Mouse (Mus musculus) cerebellum, adult 2 months (tissue): Measurements from ENCODE around the gene Cd5. TPM values are rescaled to one million over a fixed set of nuclear protein-coding genes. Genes with fewer than 3 reads are reported as not detected.

Experiments used
- DNase-seq, 2 experiments: peaks; one replicate each; pipeline ENCODE4 v3.0.0; 2021
- H3K27ac ChIP-seq: fragments of 200-500 bp; 2 replicates; pipeline ENCODE4 v1.5.1; 2012; ENCODE audit warnings: low read length, control low read depth, inconsistent platforms; ENCODE audit not compliant: insufficient read depth
- H3K27me3 ChIP-seq: fragments of 200-500 bp; 2 replicates; pipeline ENCODE4 v1.6.1; 2012; ENCODE audit warnings: inconsistent platforms, mild to moderate bottlenecking, low read length, moderate library complexity; ENCODE audit not compliant: control insufficient read depth, insufficient read depth
- H3K4me1 ChIP-seq: fragments of 200-500 bp; 2 replicates; pipeline ENCODE4 v1.6.1; 2011; ENCODE audit warnings: low read length; ENCODE audit not compliant: control insufficient read depth, insufficient read depth
- H3K4me3 ChIP-seq: fragments of 200-500 bp; replicated peaks from 2 replicates; pipeline ENCODE3; 2011; ENCODE audit warnings: mild to moderate bottlenecking, low read depth, low read length, control low read depth; ENCODE audit not compliant: insufficient read depth
- CTCF ChIP-seq: fragments of 200-500 bp; IDR thresholded peaks from 2 replicates; pipeline ENCODE4 v1.5.1; 2011; ENCODE audit warnings: low read depth, mild to moderate bottlenecking, control low read depth, low read length, moderate library complexity, borderline replicate concordance; ENCODE audit not compliant: insufficient read depth
- POLR2A ChIP-seq: fragments of 200-500 bp; IDR thresholded peaks from 2 replicates; pipeline ENCODE4 v1.6.1; 2011; ENCODE audit warnings: low read length, control low read depth, borderline replicate concordance; ENCODE audit not compliant: insufficient read depth
- WGBS: fragments of 180-500 bp; shearing (Covaris S2); methylation state at CpG from one replicate; pipeline ENCODE4 v1.1.7; 2018; 5-methylcytosine and 5-hydroxymethylcytosine counted together
- polyA plus RNA-seq: library from polyadenylated mRNA; depleted of rRNA; stranded (reverse); fragments of >200 nt; gene quantifications from 2 replicates; pipeline ENCODE4 v1.2.3, GENCODE M21; 2012

The Cd5 gene
- polyA plus RNA-seq, 1 experiment, result 0.54 TPM

- H3K27ac ChIP-seq, result no peak overlapping the region
- no peaks in the 10 kb centered on the region for H3K27me3 ChIP-seq
- no peak overlapping the region for H3K4me3 ChIP-seq
- TF ChIP-seq POLR2A (no peak), CTCF (no peak)
- WGBS, result 86% methylated on average over 4 of the region's 4 CpGs
- peaks cover 9% of the 10 kb centered on the region; the same call in 1 of the 2 replicates for H3K4me1 ChIP-seq
- no peak for DNase-seq
Observed at GRCm38 (mm10) chr19:10776906-10777305, 38.1 kb upstream of the Cd5 start.

- H3K4me3 ChIP-seq, result no peak overlapping the region
- H3K27ac ChIP-seq, result no peak overlapping the region
- WGBS, result 93% methylated on average over 6 of the region's 6 CpGs
- H3K4me1 ChIP-seq, result peaks cover 13% of the 10 kb centered on the region
- DNase-seq, result no peak
- TF ChIP-seq CTCF, result no peak
- TF ChIP-seq POLR2A, result no peak
- H3K27me3 ChIP-seq, result no peaks in the 10 kb centered on the region
Observed at GRCm38 (mm10) chr19:10774141-10774540, 35.3 kb upstream of the Cd5 start.

- TF ChIP-seq CTCF (no peak), POLR2A (no peak)
- peak in 1 of 2 experiments; percentile 9 for DNase-seq
- peaks cover 17% of the 10 kb centered on the region for H3K4me1 ChIP-seq
- H3K4me3 ChIP-seq, result no peak overlapping the region
- H3K27me3 ChIP-seq, result no peaks in the 10 kb centered on the region
- WGBS, result 60% methylated on average over 7 of the region's 7 CpGs
- no peak overlapping the region for H3K27ac ChIP-seq
Observed at GRCm38 (mm10) chr19:10773384-10773783, 34.6 kb upstream of the Cd5 start.

GRCm38 (mm10) chr19:10772866-10773265, 34.1 kb upstream of the Cd5 start:
- WGBS, result 96% methylated on average over 10 of the region's 10 CpGs
- no peak overlapping the region for H3K4me3 ChIP-seq
- DNase-seq, result no peak
- no peaks in the 10 kb centered on the region for H3K27me3 ChIP-seq
- TF ChIP-seq POLR2A (no peak), CTCF (no peak)
- no peak overlapping the region for H3K27ac ChIP-seq
- H3K4me1 ChIP-seq, result peaks cover 22% of the 10 kb centered on the region

GRCm38 (mm10) chr19:10771995-10772394, 33.2 kb upstream of the Cd5 start:
- H3K4me1 ChIP-seq, result peaks cover 30% of the 10 kb centered on the region
- no peak overlapping the region for H3K27ac ChIP-seq
- H3K4me3 ChIP-seq, result no peak overlapping the region
- no peaks in the 10 kb centered on the region for H3K27me3 ChIP-seq
- no peak for DNase-seq
- WGBS, result 85% methylated on average over 7 of the region's 7 CpGs
- TF ChIP-seq POLR2A (no peak), CTCF (no peak)

- no peak for TF ChIP-seq CTCF
- TF ChIP-seq POLR2A, result no peak
- no peak overlapping the region for H3K27ac ChIP-seq
- no peaks in the 10 kb centered on the region for H3K27me3 ChIP-seq
- H3K4me1 ChIP-seq, result peaks cover 30% of the 10 kb centered on the region
- H3K4me3 ChIP-seq, result no peak overlapping the region
- peak in 1 of 2 experiments; percentile 8 for DNase-seq
- 72% methylated on average over 12 of the region's 12 CpGs for WGBS
Observed at GRCm38 (mm10) chr19:10769429-10770195, 30.8 kb upstream of the Cd5 start.

- Histone ChIP-seq H3K4me3 (no peak overlapping the region), H3K27me3 (no peaks in the 10 kb centered on the region), H3K27ac (no peak overlapping the region), H3K4me1 (peaks cover 30% of the 10 kb centered on the region)
- 63% methylated on average over 6 of the region's 6 CpGs for WGBS
- DNase-seq, result peak in 1 of 2 experiments; percentile 32
- TF ChIP-seq CTCF (no peak), POLR2A (no peak)
Observed at GRCm38 (mm10) chr19:10768694-10769428, 30.1 kb upstream of the Cd5 start.

- Histone ChIP-seq H3K27ac (peak overlapping the region; percentile 39), H3K4me1 (peaks cover 26% of the 10 kb centered on the region), H3K27me3 (no peaks in the 10 kb centered on the region), H3K4me3 (no peak overlapping the region)
- 9% methylated on average over 10 of the region's 10 CpGs for WGBS
- peak; percentile 87 to 88 for DNase-seq
- TF ChIP-seq POLR2A (no peak), CTCF (no peak)
Observed at GRCm38 (mm10) chr19:10767631-10768030, 28.8 kb upstream of the Cd5 start.
